Mouse (Mus musculus) midbrain, embryonic 12.5 days (tissue): ENCODE data around the gene Olfr231. TPM values are rescaled to one million over a fixed set of nuclear protein-coding genes. Genes with fewer than 3 reads are reported as not detected.

Experiments
- ATAC-seq: fragments of 200-750 bp; cut with Nextera tagmentation; 2 replicates; pipeline ENCODE4 v1.8.0; 2017; ENCODE audit warnings: low read depth, moderate TSS enrichment, moderate library complexity; ENCODE audit not compliant: low FRiP score
- H3K27ac ChIP-seq: fragments of 300-500 bp; sonication (generic); replicated peaks from 2 replicates; pipeline ENCODE4 v1.5.1; 2016; ENCODE audit warnings: mild to moderate bottlenecking
- H3K27me3 ChIP-seq: fragments of 300-500 bp; sonication (generic); 2 replicates; pipeline ENCODE4 v1.6.1; 2016; ENCODE audit warnings: mild to moderate bottlenecking
- H3K36me3 ChIP-seq: fragments of 300-500 bp; sonication (generic); 2 replicates; pipeline ENCODE4 v1.6.1; 2016
- H3K4me1 ChIP-seq: fragments of 300-500 bp; sonication (generic); 2 replicates; pipeline ENCODE4 v1.6.1; 2016
- H3K4me2 ChIP-seq: fragments of 300-500 bp; sonication (generic); replicated peaks from 2 replicates; pipeline ENCODE4 v1.6.1; 2016; ENCODE audit warnings: mild to moderate bottlenecking, moderate library complexity
- H3K4me3 ChIP-seq: fragments of 300-500 bp; sonication (generic); 2 replicates; pipeline ENCODE4 v1.5.1; 2016; ENCODE audit warnings: mild to moderate bottlenecking
- H3K9ac ChIP-seq: fragments of 300-500 bp; sonication (generic); replicated peaks from 2 replicates; pipeline ENCODE4 v1.6.1; 2016; ENCODE audit warnings: mild to moderate bottlenecking, moderate library complexity
- H3K9me3 ChIP-seq: fragments of 300-500 bp; sonication (generic); 2 replicates; pipeline ENCODE4 v1.6.1; 2016; ENCODE audit warnings: mild to moderate bottlenecking
- WGBS: fragments of 180-500 bp; shearing (Covaris S2); methylation state at CpG from one replicate; pipeline ENCODE4 v1.1.7; 2016; 5-methylcytosine and 5-hydroxymethylcytosine counted together
- polyA plus RNA-seq: library from polyadenylated mRNA; unstranded; fragments of >200 nt; fragmentation: Nextera tagmentation; extraction: Ambion mirVana; gene quantifications from 2 replicates; pipeline ENCODE4 v1.2.1, GENCODE M21; 2016

The Olfr231 gene
- polyA plus RNA-seq, 1 experiment from 2014 or later, result not detected

DNA sequence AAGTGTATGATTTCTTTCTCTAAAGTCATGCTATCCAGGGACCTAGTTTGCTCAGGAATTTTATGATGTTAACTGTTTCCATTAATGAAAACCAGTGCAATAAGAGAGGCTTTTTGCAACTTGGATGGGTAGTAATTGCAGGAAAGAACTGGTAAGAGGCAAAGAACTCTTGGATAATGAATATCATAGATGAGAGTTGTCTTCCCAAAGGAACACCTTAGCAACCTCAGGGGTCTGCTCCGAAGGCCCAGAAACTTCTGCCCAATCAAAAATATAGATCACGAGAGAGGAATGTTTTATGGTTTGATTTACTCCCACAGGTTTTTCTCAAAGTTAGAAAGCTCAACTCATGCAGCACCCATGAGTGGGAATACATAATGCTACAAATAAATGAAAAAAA is 36.9 kb downstream of the Olfr231 start, which contains the start of gene Olfr429:
Gene Olfr429, plus strand, starts transcription at position 301 of the 400 bp plus-strand sequence.
- Histone ChIP-seq H3K27ac (no peak within 1 kb of the TSS), H3K4me2 (no peak within 1 kb of the TSS), H3K9me3 (no peaks in the 10 kb centered on the region), H3K9ac (no peak within 1 kb of the TSS), H3K27me3 (no peaks in the 10 kb centered on the region), H3K4me1 (no peaks in the 10 kb centered on the region), H3K4me3 (no peak within 1 kb of the TSS), H3K36me3 (no peaks in the 10 kb centered on the region)
- ATAC-seq, result no peak
- 95% methylated on average over 2 of the region's 2 CpGs for WGBS

DNA sequence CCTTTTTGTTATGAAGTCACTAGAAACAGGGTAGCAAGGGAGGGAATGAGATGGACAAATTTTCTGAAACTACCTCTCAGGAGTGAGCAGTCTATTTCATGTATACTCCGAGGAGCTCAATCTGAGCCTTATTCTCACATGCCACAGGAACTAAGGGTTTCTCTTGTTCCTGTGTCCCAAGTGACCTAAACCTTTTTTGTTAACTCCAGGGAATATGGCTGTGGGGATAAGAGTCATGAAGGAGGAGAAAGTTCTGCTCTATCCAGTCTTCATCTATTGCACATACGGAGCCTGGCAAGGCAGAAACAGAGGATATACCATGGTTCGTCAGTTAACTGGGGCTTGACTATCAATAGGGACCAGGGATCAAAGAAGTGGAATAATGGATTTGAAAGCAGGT is 54.7 kb downstream of the Olfr231 start, which contains the start of gene Olfr430:
Gene Olfr430, plus strand, starts transcription at position 301 of the 400 bp plus-strand sequence.
- H3K27ac ChIP-seq, result no peak within 1 kb of the TSS
- H3K4me3 ChIP-seq, result no peak within 1 kb of the TSS
- no peaks in the 10 kb centered on the region for H3K27me3 ChIP-seq
- H3K36me3 ChIP-seq, result no peaks in the 10 kb centered on the region
- no peak for ATAC-seq
- H3K4me2 ChIP-seq, result no peak within 1 kb of the TSS
- 86% methylated on average over 3 of the region's 3 CpGs for WGBS
- H3K9me3 ChIP-seq, result no peaks in the 10 kb centered on the region
- no peak within 1 kb of the TSS for H3K9ac ChIP-seq
- H3K4me1 ChIP-seq, result no peaks in the 10 kb centered on the region

Other genes with a start within 250 kb of the Olfr231 start
- gene Ifi211, start 208.1 kb downstream of the Olfr231 start, polyA plus RNA-seq, result 0.33 and 0.47 TPM in 2 replicates
- gene Mndal, start 178.7 kb downstream of the Olfr231 start, polyA plus RNA-seq, result 0.23 and 0.84 TPM in 2 replicates
- gene Ifi203, start 178.5 kb downstream of the Olfr231 start, polyA plus RNA-seq, result 0.19 and 0.41 TPM in 2 replicates
- gene Ifi202b, start 138.4 kb downstream of the Olfr231 start, polyA plus RNA-seq, result not detected in 2 replicates
- gene Ifi205, start 89.4 kb downstream of the Olfr231 start, polyA plus RNA-seq, result 0.10 and 0.21 TPM in 2 replicates
- gene Olfr433, start 80.5 kb downstream of the Olfr231 start, polyA plus RNA-seq, result not detected in 2 replicates
- not detected in 2 replicates for gene Olfr432, start 72.0 kb downstream of the Olfr231 start, polyA plus RNA-seq
- not detected in 2 replicates for gene Olfr430, start 54.6 kb downstream of the Olfr231 start, polyA plus RNA-seq
- not detected in 2 replicates for gene Olfr429, start 36.8 kb downstream of the Olfr231 start, polyA plus RNA-seq
- not detected in 2 replicates for gene Olfr427, start 24.3 kb downstream of the Olfr231 start, polyA plus RNA-seq
- not detected in 2 replicates for gene Olfr424, start 10.4 kb upstream of the Olfr231 start, polyA plus RNA-seq
- not detected in 2 replicates for gene Olfr420, start 34.5 kb upstream of the Olfr231 start, polyA plus RNA-seq
- 1.3 TPM in 2 replicates for gene Spta1, start 51.6 kb upstream of the Olfr231 start, polyA plus RNA-seq
- not detected in 2 replicates for gene Olfr419, start 130.9 kb upstream of the Olfr231 start, polyA plus RNA-seq
- gene Mptx1, start 209.4 kb upstream of the Olfr231 start, polyA plus RNA-seq, result not detected in 2 replicates
- gene Olfr417, start 244.0 kb upstream of the Olfr231 start, polyA plus RNA-seq, result not detected in 2 replicates